Mouse (Mus musculus): ENCODE measurements around the gene Tas2r137. TPM values are rescaled to one million over a fixed set of nuclear protein-coding genes. Genes with fewer than 3 reads are reported as not detected.
A peak's percentile ranks its signal among the peaks of the same experiment; 100 is the strongest.

Gene Tas2r137
- polyA plus RNA-seq, 1 experiment: not detected

- Histone ChIP-seq H3K4me1 (ENCODE audit: control insufficient read depth, insufficient read depth, insufficient read length, low read length) (peaks cover 3% of the 10 kb centered on the region; the same call in 1 of the 2 replicates), H3K36me3 (ENCODE audit: control insufficient read depth, insufficient read depth, low read length) (peaks cover 21% of the 10 kb centered on the region), H3K4me3 (ENCODE audit: low read depth, low read length) (peak within 1 kb of the TSS; percentile 99), H3K27me3 (ENCODE audit: control insufficient read depth, insufficient read depth, low read length) (no peaks in the 10 kb centered on the region), H3K27ac (ENCODE audit: insufficient read depth, low read depth, low read length) (peak within 1 kb of the TSS; percentile 93)
- TF ChIP-seq CTCF (IDR thresholded peaks at IDR 0.05; ENCODE audit: extremely low read depth, insufficient read length, insufficient replicate concordance, low read depth, low read length): peak; percentile 21; the same call in 1 of the 2 replicates
- peak; percentile 96 for TF ChIP-seq POLR2A (IDR thresholded peaks at IDR 0.05; ENCODE audit: low read depth, low read length)
- 1% methylated on average over 54 of the region's 54 CpGs for WGBS
Measured at GRCm38 (mm10) chr6:40470916-40471719, 19.9 kb upstream of the Tas2r137 start, which contains the start of gene Ssbp1. TSS of gene Ssbp1 (plus strand) at chr6:40471352.

- peaks cover 3% of the 10 kb centered on the region; the same call in 1 of the 2 replicates for H3K4me1 ChIP-seq (ENCODE audit: control insufficient read depth, insufficient read depth, insufficient read length, low read length)
- peak overlapping the region; percentile 99 for H3K4me3 ChIP-seq (ENCODE audit: low read depth, low read length)
- no peak for TF ChIP-seq POLR2A (IDR thresholded peaks at IDR 0.05; ENCODE audit: low read depth, low read length)
- no peak for TF ChIP-seq CTCF (IDR thresholded peaks at IDR 0.05; ENCODE audit: extremely low read depth, insufficient read length, insufficient replicate concordance, low read depth, low read length)
- peak overlapping the region; percentile 93 for H3K27ac ChIP-seq (ENCODE audit: insufficient read depth, low read depth, low read length)
- WGBS: under 1% methylated on average over 7 of the region's 7 CpGs
- peaks cover 24% of the 10 kb centered on the region for H3K36me3 ChIP-seq (ENCODE audit: control insufficient read depth, insufficient read depth, low read length)
- no peaks in the 10 kb centered on the region for H3K27me3 ChIP-seq (ENCODE audit: control insufficient read depth, insufficient read depth, low read length)
Measured at GRCm38 (mm10) chr6:40471720-40472010, 19.4 kb upstream of the Tas2r137 start.

- H3K36me3 ChIP-seq (ENCODE audit: control insufficient read depth, insufficient read depth, low read length): peaks cover 48% of the 10 kb centered on the region
- H3K27me3 ChIP-seq (ENCODE audit: control insufficient read depth, insufficient read depth, low read length): no peaks in the 10 kb centered on the region
- 85% methylated on average over 4 of the region's 4 CpGs for WGBS
- TF ChIP-seq CTCF (IDR thresholded peaks at IDR 0.05; ENCODE audit: extremely low read depth, insufficient read length, insufficient replicate concordance, low read depth, low read length): no peak
- no peak for TF ChIP-seq POLR2A (IDR thresholded peaks at IDR 0.05; ENCODE audit: low read depth, low read length)
- H3K4me1 ChIP-seq (ENCODE audit: control insufficient read depth, insufficient read depth, insufficient read length, low read length): peaks cover 3% of the 10 kb centered on the region; the same call in 1 of the 2 replicates
- no peak overlapping the region for H3K27ac ChIP-seq (ENCODE audit: insufficient read depth, low read depth, low read length)
- H3K4me3 ChIP-seq (ENCODE audit: low read depth, low read length): no peak overlapping the region
Measured at GRCm38 (mm10) chr6:40476132-40476531, 14.9 kb upstream of the Tas2r137 start.

GRCm38 (mm10) chr6:40479705-40480104, 11.3 kb upstream of the Tas2r137 start:
- Histone ChIP-seq H3K27me3 (ENCODE audit: control insufficient read depth, insufficient read depth, low read length) (no peaks in the 10 kb centered on the region), H3K4me3 (ENCODE audit: low read depth, low read length) (no peak overlapping the region), H3K27ac (ENCODE audit: insufficient read depth, low read depth, low read length) (no peak overlapping the region), H3K36me3 (ENCODE audit: control insufficient read depth, insufficient read depth, low read length) (peaks cover 65% of the 10 kb centered on the region), H3K4me1 (ENCODE audit: control insufficient read depth, insufficient read depth, insufficient read length, low read length) (no peaks in the 10 kb centered on the region)
- TF ChIP-seq POLR2A (IDR thresholded peaks at IDR 0.05; ENCODE audit: low read depth, low read length) (no peak), CTCF (IDR thresholded peaks at IDR 0.05; ENCODE audit: extremely low read depth, insufficient read length, insufficient replicate concordance, low read depth, low read length) (no peak)
- 26% methylated on average over 1 of the region's 1 CpGs for WGBS

- Histone ChIP-seq H3K36me3 (ENCODE audit: control insufficient read depth, insufficient read depth, low read length) (peaks cover 47% of the 10 kb centered on the region), H3K27me3 (ENCODE audit: control insufficient read depth, insufficient read depth, low read length) (no peaks in the 10 kb centered on the region), H3K4me1 (ENCODE audit: control insufficient read depth, insufficient read depth, insufficient read length, low read length) (no peaks in the 10 kb centered on the region), H3K4me3 (ENCODE audit: low read depth, low read length) (no peak overlapping the region), H3K27ac (ENCODE audit: insufficient read depth, low read depth, low read length) (no peak overlapping the region)
- WGBS: 93% methylated on average over 5 of the region's 5 CpGs
- TF ChIP-seq POLR2A (IDR thresholded peaks at IDR 0.05; ENCODE audit: low read depth, low read length): no peak
- TF ChIP-seq CTCF (IDR thresholded peaks at IDR 0.05; ENCODE audit: extremely low read depth, insufficient read length, insufficient replicate concordance, low read depth, low read length): no peak
Measured at GRCm38 (mm10) chr6:40482318-40482717, 8.7 kb upstream of the Tas2r137 start.

GRCm38 (mm10) chr6:40493229-40493628, 2.2 kb downstream of the Tas2r137 start, which contains the start of gene Tas2r108:
TSS of gene Tas2r108 (plus strand) at chr6:40493529.
- H3K27me3 ChIP-seq (ENCODE audit: control insufficient read depth, insufficient read depth, low read length): no peaks in the 10 kb centered on the region
- no peaks in the 10 kb centered on the region for H3K36me3 ChIP-seq (ENCODE audit: control insufficient read depth, insufficient read depth, low read length)
- TF ChIP-seq POLR2A (IDR thresholded peaks at IDR 0.05; ENCODE audit: low read depth, low read length) (no peak), CTCF (IDR thresholded peaks at IDR 0.05; ENCODE audit: extremely low read depth, insufficient read length, insufficient replicate concordance, low read depth, low read length) (no peak)
- WGBS: 92% methylated on average over 3 of the region's 3 CpGs
- no peaks in the 10 kb centered on the region for H3K4me1 ChIP-seq (ENCODE audit: control insufficient read depth, insufficient read depth, insufficient read length, low read length)
- no peak within 1 kb of the TSS for H3K27ac ChIP-seq (ENCODE audit: insufficient read depth, low read depth, low read length)
- H3K4me3 ChIP-seq (ENCODE audit: low read depth, low read length): no peak within 1 kb of the TSS

GRCm38 (mm10) chr6:40519408-40519807, 28.4 kb downstream of the Tas2r137 start, which contains the start of gene Prss37:
TSS of gene Prss37 (minus strand) at chr6:40519508.
- TF ChIP-seq CTCF (IDR thresholded peaks at IDR 0.05; ENCODE audit: extremely low read depth, insufficient read length, insufficient replicate concordance, low read depth, low read length) (no peak), POLR2A (IDR thresholded peaks at IDR 0.05; ENCODE audit: low read depth, low read length) (no peak)
- H3K4me1 ChIP-seq (ENCODE audit: control insufficient read depth, insufficient read depth, insufficient read length, low read length): no peaks in the 10 kb centered on the region
- no peak within 1 kb of the TSS for H3K4me3 ChIP-seq (ENCODE audit: low read depth, low read length)
- H3K27me3 ChIP-seq (ENCODE audit: control insufficient read depth, insufficient read depth, low read length): no peaks in the 10 kb centered on the region
- H3K36me3 ChIP-seq (ENCODE audit: control insufficient read depth, insufficient read depth, low read length): no peaks in the 10 kb centered on the region
- H3K27ac ChIP-seq (ENCODE audit: insufficient read depth, low read depth, low read length): no peak within 1 kb of the TSS
- WGBS: 84% methylated on average over 1 of the region's 1 CpGs

Other genes starting within 250 kb of the Tas2r137 start
- 2.7 and 4.4 TPM in 2 replicates for gene Agk, start 166.1 kb upstream of the Tas2r137 start, polyA plus RNA-seq (2012; rRNA removed)
- gene E330009J07Rik, start 55.1 kb upstream of the Tas2r137 start, polyA plus RNA-seq (2012; rRNA removed): 2.9 TPM in 2 replicates
- not detected in 2 replicates for gene Wee2, start 52.1 kb upstream of the Tas2r137 start, polyA plus RNA-seq (2012; rRNA removed)
- gene Ssbp1, start 19.9 kb upstream of the Tas2r137 start, polyA plus RNA-seq (2012; rRNA removed): 2.2 and 3.3 TPM in 2 replicates
- gene Tas2r108, start 2.3 kb downstream of the Tas2r137 start, polyA plus RNA-seq (2012; rRNA removed): not detected in 2 replicates
- gene Prss37, start 28.3 kb downstream of the Tas2r137 start, polyA plus RNA-seq (2012; rRNA removed): not detected in 2 replicates
- not detected in 2 replicates for gene Olfr461, start 63.8 kb downstream of the Tas2r137 start, polyA plus RNA-seq (2012; rRNA removed)
- not detected in 2 replicates for gene Olfr460, start 78.3 kb downstream of the Tas2r137 start, polyA plus RNA-seq (2012; rRNA removed)
- gene Clec5a, start 94.6 kb downstream of the Tas2r137 start, polyA plus RNA-seq (2012; rRNA removed): 0.06 and 0.11 TPM in 2 replicates
- not detected in 2 replicates for gene Tas2r138, start 122.1 kb downstream of the Tas2r137 start, polyA plus RNA-seq (2012; rRNA removed)
- 162 and 362 TPM in 2 replicates for gene Mgam, start 137.6 kb downstream of the Tas2r137 start, polyA plus RNA-seq (2012; rRNA removed)